Mouse (Mus musculus) liver, adult 2 months (tissue): ENCODE data around the gene Psmc4.

Source experiments
- CTCF ChIP-seq: fragments of 200-500 bp; IDR thresholded peaks from 2 replicates; pipeline ENCODE4 v1.5.1; 2011; ENCODE audit warnings: low read depth, low read length, control low read depth
- POLR2A ChIP-seq: fragments of 200-500 bp; IDR thresholded peaks from 2 replicates; pipeline ENCODE4 v1.6.1; 2011; ENCODE audit warnings: low read length, control low read depth; ENCODE audit not compliant: insufficient read depth; ENCODE audit errors: extremely low read depth

GRCm38 (mm10) chr7:28069546-28070172 is 19.8 kb upstream of the Psmc4 start:
- TF ChIP-seq CTCF (no peak), POLR2A (no peak)
